Mouse (Mus musculus) hindbrain, embryonic 11.5 days (tissue): ENCODE results near the gene Epb41l2. TPM values are rescaled to one million over a fixed set of nuclear protein-coding genes. Genes with fewer than 3 reads are reported as not detected.

ENCODE experiments used
- ATAC-seq: fragments of 200-750 bp; cut with Nextera tagmentation; 2 replicates; pipeline ENCODE4 v1.8.0; 2017; ENCODE audit warnings: mild to moderate bottlenecking, moderate TSS enrichment, moderate library complexity; ENCODE audit not compliant: low FRiP score
- DNase-seq: peaks from one replicate; pipeline ENCODE4 v3.0.0-alpha.2; 2015; ENCODE audit warnings: low spot score
- H3K27ac ChIP-seq: fragments of 300-500 bp; sonication (generic); 2 replicates; pipeline ENCODE4 v1.5.1; 2014; ENCODE audit warnings: mild to moderate bottlenecking, low read depth, low read length
- H3K27me3 ChIP-seq: fragments of 300-500 bp; sonication (generic); 2 replicates; pipeline ENCODE4 v1.6.1; 2014; ENCODE audit warnings: mild to moderate bottlenecking, low read length, moderate library complexity, mixed read lengths; ENCODE audit not compliant: control insufficient read depth, insufficient read depth
- H3K36me3 ChIP-seq: fragments of 300-500 bp; sonication (generic); 2 replicates; pipeline ENCODE4 v1.6.1; 2014; ENCODE audit warnings: mild to moderate bottlenecking, low read length, moderate library complexity, mixed read lengths; ENCODE audit not compliant: control insufficient read depth, insufficient read depth
- H3K4me1 ChIP-seq: fragments of 300-500 bp; sonication (generic); replicated peaks from 2 replicates; pipeline ENCODE4 v1.6.1; 2014; ENCODE audit warnings: low read length, mixed read lengths; ENCODE audit not compliant: control insufficient read depth, insufficient read depth
- H3K4me2 ChIP-seq: fragments of 300-500 bp; sonication (generic); replicated peaks from 2 replicates; pipeline ENCODE4 v1.6.1; 2014; ENCODE audit warnings: mild to moderate bottlenecking, low read depth, low read length
- H3K4me3 ChIP-seq: fragments of 300-500 bp; sonication (generic); 2 replicates; pipeline ENCODE4 v1.5.1; 2014; ENCODE audit warnings: low read depth, low read length
- H3K9ac ChIP-seq: fragments of 300-500 bp; sonication (generic); 2 replicates; pipeline ENCODE4 v1.6.1; 2014; ENCODE audit warnings: low read depth, low read length
- H3K9me3 ChIP-seq: fragments of 300-500 bp; sonication (generic); 2 replicates; pipeline ENCODE4 v1.6.1; 2016; ENCODE audit warnings: low read length; ENCODE audit not compliant: control insufficient read depth
- WGBS: fragments of 180-500 bp; shearing (Covaris S2); extraction: QIAGEN DNeasy Blood & Tissue Kit; methylation state at CpG from one replicate; pipeline ENCODE4 v1.1.7; 2014; 5-methylcytosine and 5-hydroxymethylcytosine counted together
- polyA plus RNA-seq: library from polyadenylated mRNA; unstranded; fragments of >200 nt; fragmentation: Nextera tagmentation; extraction: Ambion mirVana; gene quantifications from 2 replicates; pipeline ENCODE4 v1.2.1, GENCODE M21; 2014

Gene Epb41l2
- polyA plus RNA-seq, 1 experiment from 2014 or later: 47.1 TPM

DNA sequence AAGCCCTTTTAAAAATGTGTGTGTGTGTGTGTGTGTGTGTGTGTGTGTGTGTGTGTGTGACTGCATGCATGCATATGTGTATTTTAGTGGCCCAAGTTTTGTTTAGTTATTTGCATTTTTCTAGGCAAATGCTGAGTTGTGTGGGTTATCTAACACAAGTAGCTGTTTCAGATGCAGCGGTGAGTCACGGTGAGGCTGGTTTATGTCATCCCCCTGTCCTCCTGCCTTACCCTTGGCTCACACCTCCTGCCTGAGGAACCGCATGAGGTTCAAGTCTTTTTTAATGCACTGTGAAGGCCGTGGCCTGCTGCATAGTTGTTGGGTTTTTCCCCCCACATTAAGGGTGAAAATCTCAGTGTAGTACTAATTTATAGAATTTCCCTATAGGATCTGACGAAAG is 73.3 kb downstream of the Epb41l2 start:
- H3K4me2 ChIP-seq: no peak overlapping the region
- no peaks in the 10 kb centered on the region for H3K36me3 ChIP-seq
- H3K27ac ChIP-seq: no peak overlapping the region
- H3K9me3 ChIP-seq: no peaks in the 10 kb centered on the region
- DNase-seq (no peak), ATAC-seq (no peak)
- H3K9ac ChIP-seq: no peak overlapping the region
- WGBS: 52% methylated on average over 5 of the region's 5 CpGs
- no peaks in the 10 kb centered on the region for H3K27me3 ChIP-seq
- no peak overlapping the region for H3K4me3 ChIP-seq
- no peaks in the 10 kb centered on the region for H3K4me1 ChIP-seq

GRCm38 (mm10) chr10:25433524-25433923 is 73.9 kb downstream of the Epb41l2 start:
- Histone ChIP-seq H3K4me3 (no peak overlapping the region), H3K4me2 (no peak overlapping the region), H3K9me3 (no peaks in the 10 kb centered on the region), H3K4me1 (no peaks in the 10 kb centered on the region), H3K27me3 (no peaks in the 10 kb centered on the region), H3K36me3 (no peaks in the 10 kb centered on the region), H3K27ac (no peak overlapping the region), H3K9ac (no peak overlapping the region)
- ATAC-seq: peak; percentile 51; the same call in 1 of the 2 replicates
- 8% methylated on average over 3 of the region's 3 CpGs for WGBS
- no peak for DNase-seq

DNA sequence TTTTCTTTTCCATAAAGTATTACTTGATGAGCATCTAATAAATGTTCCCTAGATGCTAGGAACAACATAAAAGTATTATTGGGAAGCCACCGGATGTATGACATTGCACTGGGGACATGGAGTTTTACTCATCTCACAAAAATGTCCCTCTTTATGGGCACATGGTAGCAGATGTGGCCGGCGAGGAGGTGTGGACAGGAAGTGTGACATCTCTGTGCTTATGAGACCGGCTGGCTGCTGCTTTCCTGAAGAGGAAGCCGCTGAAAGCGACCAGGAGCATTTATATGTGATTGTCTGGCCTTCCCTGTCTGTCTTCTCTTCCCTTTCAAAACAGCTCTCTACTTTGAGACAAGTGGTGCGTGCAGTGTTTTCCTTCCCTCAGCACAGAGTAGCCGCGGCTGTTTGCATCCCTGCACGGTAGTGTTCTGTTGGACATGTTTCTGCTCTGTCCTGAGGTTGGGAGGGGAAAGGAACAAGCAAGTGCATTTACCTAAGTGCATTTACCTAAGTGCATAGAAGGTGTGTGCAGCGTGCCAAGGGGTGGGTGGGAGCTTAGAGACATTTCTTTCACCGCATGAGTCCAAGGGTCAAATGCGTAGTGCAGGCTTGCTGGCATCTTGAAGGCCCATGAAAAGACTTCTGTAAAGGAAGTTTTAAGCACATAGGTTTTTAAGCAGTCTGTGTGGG is 74.9 kb downstream of the Epb41l2 start:
- Histone ChIP-seq H3K9ac (no peak overlapping the region), H3K36me3 (no peaks in the 10 kb centered on the region), H3K9me3 (no peaks in the 10 kb centered on the region), H3K4me2 (no peak overlapping the region), H3K4me3 (no peak overlapping the region), H3K4me1 (no peaks in the 10 kb centered on the region), H3K27ac (no peak overlapping the region), H3K27me3 (no peaks in the 10 kb centered on the region)
- ATAC-seq: no peak
- 63% methylated on average over 13 of the region's 13 CpGs for WGBS
- DNase-seq: no peak

DNA sequence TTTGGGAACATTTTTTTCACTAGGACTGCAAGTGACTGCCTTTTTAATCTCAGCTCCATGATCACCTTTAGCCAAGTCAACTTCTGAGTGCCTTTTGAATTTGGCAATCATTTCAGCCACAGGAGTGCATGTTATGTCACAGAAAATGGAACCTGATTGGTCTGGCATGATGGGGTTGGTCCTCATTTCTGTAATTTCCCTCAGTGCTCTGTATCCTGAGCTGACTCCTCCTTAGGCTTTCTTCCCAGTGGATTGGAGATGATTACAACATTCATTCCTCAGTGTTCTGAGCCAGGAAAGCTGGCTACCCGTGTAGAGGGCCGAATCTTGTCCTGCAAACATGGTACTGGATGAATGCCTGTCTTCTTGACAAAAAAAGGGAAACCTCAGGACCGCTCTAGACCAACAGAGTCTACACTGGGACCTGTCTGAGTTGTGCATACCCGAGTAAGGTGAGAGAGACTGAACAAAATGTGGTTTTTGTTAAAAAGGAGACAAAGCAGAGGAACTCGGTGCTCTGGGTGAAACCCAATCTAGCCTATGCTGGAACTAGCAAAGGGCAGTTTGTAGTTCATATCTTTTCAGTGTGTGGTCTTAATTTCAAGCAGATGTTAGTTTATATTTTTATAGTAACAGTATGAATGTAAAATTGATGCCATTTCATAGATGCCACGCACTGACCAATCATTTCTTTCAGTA is 77.3 kb downstream of the Epb41l2 start:
- WGBS: 72% methylated on average over 6 of the region's 6 CpGs
- no peaks in the 10 kb centered on the region for H3K4me1 ChIP-seq
- H3K27me3 ChIP-seq: no peaks in the 10 kb centered on the region
- no peaks in the 10 kb centered on the region for H3K9me3 ChIP-seq
- H3K36me3 ChIP-seq: no peaks in the 10 kb centered on the region
- H3K27ac ChIP-seq: no peak overlapping the region
- ATAC-seq (no peak), DNase-seq (no peak)
- H3K9ac ChIP-seq: no peak overlapping the region
- no peak overlapping the region for H3K4me3 ChIP-seq
- no peak overlapping the region for H3K4me2 ChIP-seq

DNA sequence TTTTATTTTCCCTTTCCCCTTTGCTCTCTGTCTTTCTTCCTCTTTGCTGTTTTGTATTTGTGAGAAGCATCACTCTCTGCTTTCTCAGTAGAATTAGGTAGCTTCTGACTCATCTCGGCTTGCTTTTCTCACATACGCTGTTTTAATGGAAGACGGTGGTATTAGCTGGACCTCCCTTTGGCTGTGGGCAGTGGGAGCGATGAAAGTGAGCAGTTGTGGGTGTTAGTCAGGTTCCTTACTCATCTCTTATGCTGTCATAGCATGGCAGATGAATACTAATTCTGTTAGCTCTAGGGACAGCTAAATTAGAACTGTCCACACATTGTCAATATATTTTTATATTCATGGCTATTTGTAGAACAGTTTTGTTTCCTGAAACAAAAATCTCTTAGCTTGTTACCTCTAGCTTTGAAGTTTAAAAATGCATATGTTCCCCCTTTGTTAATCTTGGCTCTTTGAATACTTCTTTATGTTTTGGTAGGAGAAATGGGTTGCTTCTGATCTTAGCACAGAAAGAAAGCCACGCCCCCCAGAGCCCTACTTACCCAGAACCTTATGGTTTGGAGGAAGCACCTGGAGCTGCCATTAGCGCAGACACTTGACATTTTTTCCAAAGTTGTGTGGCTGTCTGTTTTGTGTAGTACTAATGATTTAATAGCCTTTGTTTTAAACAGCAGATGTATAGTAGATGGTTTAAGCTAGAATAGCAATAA is 78.1 kb downstream of the Epb41l2 start:
- H3K9me3 ChIP-seq: no peaks in the 10 kb centered on the region
- H3K27me3 ChIP-seq: no peaks in the 10 kb centered on the region
- no peak overlapping the region for H3K4me2 ChIP-seq
- ATAC-seq (no peak), DNase-seq (no peak)
- H3K36me3 ChIP-seq: no peaks in the 10 kb centered on the region
- H3K9ac ChIP-seq: no peak overlapping the region
- no peak overlapping the region for H3K4me3 ChIP-seq
- no peaks in the 10 kb centered on the region for H3K4me1 ChIP-seq
- 88% methylated on average over 6 of the region's 6 CpGs for WGBS
- no peak overlapping the region for H3K27ac ChIP-seq

GRCm38 (mm10) chr10:25438299-25438680 is 78.7 kb downstream of the Epb41l2 start:
- no peak for DNase-seq
- H3K27me3 ChIP-seq: no peaks in the 10 kb centered on the region
- 86% methylated on average over 8 of the region's 8 CpGs for WGBS
- no peaks in the 10 kb centered on the region for H3K36me3 ChIP-seq
- no peak overlapping the region for H3K4me2 ChIP-seq
- H3K27ac ChIP-seq: no peak overlapping the region
- H3K4me1 ChIP-seq: no peaks in the 10 kb centered on the region
- no peak for ATAC-seq
- no peaks in the 10 kb centered on the region for H3K9me3 ChIP-seq
- H3K9ac ChIP-seq: no peak overlapping the region
- H3K4me3 ChIP-seq: no peak overlapping the region

DNA sequence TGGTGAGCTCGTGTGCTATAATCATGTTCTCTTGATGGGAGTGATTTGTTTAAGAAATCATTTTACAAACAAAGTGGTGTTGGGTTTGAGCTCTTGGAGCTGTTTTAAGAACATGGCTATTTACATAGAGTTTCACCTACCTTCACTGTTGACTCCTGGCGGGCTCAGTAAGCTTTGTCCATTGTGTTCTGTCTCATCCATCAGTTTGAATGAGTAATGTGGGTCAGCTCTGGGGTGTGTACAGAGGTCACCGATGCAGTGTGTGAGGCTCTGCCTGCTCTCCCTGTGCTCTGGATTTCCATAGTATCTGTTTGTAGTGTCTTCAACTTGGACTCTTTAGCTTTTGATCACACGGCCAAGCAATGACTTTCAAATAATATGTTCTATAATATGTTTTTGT is 79.6 kb downstream of the Epb41l2 start:
- no peak for ATAC-seq
- no peak overlapping the region for H3K4me3 ChIP-seq
- no peak for DNase-seq
- H3K27me3 ChIP-seq: no peaks in the 10 kb centered on the region
- no peak overlapping the region for H3K4me2 ChIP-seq
- H3K9me3 ChIP-seq: no peaks in the 10 kb centered on the region
- H3K36me3 ChIP-seq: no peaks in the 10 kb centered on the region
- no peak overlapping the region for H3K27ac ChIP-seq
- H3K4me1 ChIP-seq: no peaks in the 10 kb centered on the region
- H3K9ac ChIP-seq: no peak overlapping the region
- 49% methylated on average over 4 of the region's 4 CpGs for WGBS

DNA sequence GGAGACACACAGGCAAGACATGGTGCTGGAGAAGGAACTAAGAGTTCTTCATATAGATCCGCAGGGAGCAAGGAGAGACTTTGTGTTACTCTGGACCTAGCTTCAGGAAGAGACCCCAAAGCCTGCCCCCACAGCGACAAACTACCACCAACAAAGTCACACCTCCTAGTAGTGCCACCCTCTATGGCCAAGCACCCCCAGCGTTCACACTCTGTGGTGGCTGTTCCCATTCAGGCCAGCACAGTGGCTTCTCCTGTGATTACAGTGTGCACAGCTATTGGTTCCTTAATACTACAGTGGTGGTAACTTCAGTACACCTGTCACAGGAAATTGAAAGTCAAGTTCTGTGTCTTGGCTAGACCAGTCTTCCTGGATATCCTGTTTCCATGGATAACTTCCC is 80.3 kb downstream of the Epb41l2 start:
- Histone ChIP-seq H3K27me3 (no peaks in the 10 kb centered on the region), H3K9ac (no peak overlapping the region), H3K9me3 (no peaks in the 10 kb centered on the region), H3K4me1 (no peaks in the 10 kb centered on the region), H3K4me3 (no peak overlapping the region), H3K4me2 (no peak overlapping the region), H3K27ac (no peak overlapping the region), H3K36me3 (no peaks in the 10 kb centered on the region)
- ATAC-seq (no peak), DNase-seq (no peak)
- WGBS: 94% methylated on average over 3 of the region's 3 CpGs
